Mouse (Mus musculus): ENCODE results near the gene Gm15294. TPM values are rescaled to one million over a fixed set of nuclear protein-coding genes. Genes with fewer than 3 reads are reported as not detected.

Gene Gm15294
- polyA plus RNA-seq (2015; fragmentation: Nextera tagmentation; extraction: Ambion mirVana): 0.87 TPM in 1 of 2 replicates, not detected in the other

- WGBS: 82% methylated on average over 4 of the region's 4 CpGs
- Histone ChIP-seq H3K9ac (no peak within 1 kb of the TSS), H3K4me1 (no peaks in the 10 kb centered on the region), H3K9me3 (no peaks in the 10 kb centered on the region), H3K27me3 (replicated peaks) (no peaks in the 10 kb centered on the region), H3K4me2 (no peak within 1 kb of the TSS), H3K36me3 (no peaks in the 10 kb centered on the region), H3K4me3 (replicated peaks) (no peak within 1 kb of the TSS), H3K27ac (no peak within 1 kb of the TSS)
- no peak for ATAC-seq (ENCODE audit: insufficient read depth, low FRiP score, low read depth)
These were observed at the start of gene Gm15294 for GRCm38 (mm10) chrX:141875135-141875534. Gene Gm15294, minus strand, starts transcription at chrX:141875235.

DNA sequence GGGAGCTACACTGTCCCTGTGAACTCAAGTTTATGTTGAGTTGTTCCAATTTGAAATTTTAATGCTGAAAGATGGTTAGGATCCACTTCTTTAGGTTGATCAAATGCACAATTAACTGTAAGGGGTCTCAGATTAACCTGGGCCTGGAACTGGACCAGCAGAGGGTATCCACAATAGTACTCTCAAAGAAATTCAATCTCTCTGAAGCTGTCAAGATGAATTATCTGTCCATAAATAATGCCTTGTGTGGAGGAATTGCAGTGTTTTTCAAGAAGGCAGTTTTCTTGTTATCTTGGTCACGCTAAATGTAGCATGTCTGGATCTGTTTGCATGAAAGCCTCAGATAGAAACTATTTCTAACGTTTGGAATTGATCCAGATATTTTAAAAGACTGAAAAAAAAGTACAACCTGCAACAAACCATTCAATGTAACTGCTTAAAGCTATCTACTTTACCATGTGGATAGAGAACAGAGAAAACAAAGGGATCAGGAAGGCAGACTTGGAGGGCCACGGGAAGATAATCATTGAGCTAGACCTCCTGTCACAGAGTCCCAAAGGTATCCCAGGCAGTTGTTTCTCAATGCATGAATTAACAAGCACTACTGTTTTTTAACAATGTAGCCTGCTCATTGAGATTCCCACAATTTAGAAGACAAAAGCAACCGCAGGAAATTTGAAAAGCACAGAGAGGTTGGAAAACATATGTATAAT lies 9.5 kb upstream of the Gm15294 start:
- H3K4me3 ChIP-seq (replicated peaks): no peak overlapping the region

GRCm38 (mm10) chrX:141874024-141874423 lies 1.0 kb downstream of the Gm15294 start:
- no peak for ATAC-seq (ENCODE audit: insufficient read depth, low FRiP score, low read depth)
- Histone ChIP-seq H3K36me3 (no peaks in the 10 kb centered on the region), H3K4me2 (no peak overlapping the region), H3K4me3 (replicated peaks) (no peak overlapping the region), H3K4me1 (no peaks in the 10 kb centered on the region), H3K9ac (no peak overlapping the region), H3K9me3 (no peaks in the 10 kb centered on the region), H3K27me3 (replicated peaks) (no peaks in the 10 kb centered on the region), H3K27ac (no peak overlapping the region)
- WGBS: 80% methylated on average over 11 of the region's 11 CpGs

More for the DNA sequence above, 9.5 kb upstream of the Gm15294 start:
- ATAC-seq (ENCODE audit: insufficient read depth, low FRiP score, low read depth): no peak
- 60% methylated on average over 4 of the region's 4 CpGs for WGBS
- Histone ChIP-seq H3K27ac (no peak overlapping the region), H3K4me1 (no peaks in the 10 kb centered on the region), H3K4me2 (no peak overlapping the region), H3K9me3 (no peaks in the 10 kb centered on the region), H3K36me3 (no peaks in the 10 kb centered on the region), H3K27me3 (replicated peaks) (no peaks in the 10 kb centered on the region), H3K9ac (no peak overlapping the region)

- no peak overlapping the region for H3K9ac ChIP-seq
- no peaks in the 10 kb centered on the region for H3K4me1 ChIP-seq
- no peak for ATAC-seq (ENCODE audit: insufficient read depth, low FRiP score, low read depth)
- H3K27me3 ChIP-seq (replicated peaks): no peaks in the 10 kb centered on the region
- no peaks in the 10 kb centered on the region for H3K9me3 ChIP-seq
- no peak overlapping the region for H3K4me3 ChIP-seq (replicated peaks)
- no peak overlapping the region for H3K27ac ChIP-seq
- H3K4me2 ChIP-seq: no peak overlapping the region
- no peaks in the 10 kb centered on the region for H3K36me3 ChIP-seq
- 67% methylated on average over 4 of the region's 4 CpGs for WGBS
These were observed 1.4 kb downstream of the Gm15294 start for GRCm38 (mm10) chrX:141873597-141873996.

DNA sequence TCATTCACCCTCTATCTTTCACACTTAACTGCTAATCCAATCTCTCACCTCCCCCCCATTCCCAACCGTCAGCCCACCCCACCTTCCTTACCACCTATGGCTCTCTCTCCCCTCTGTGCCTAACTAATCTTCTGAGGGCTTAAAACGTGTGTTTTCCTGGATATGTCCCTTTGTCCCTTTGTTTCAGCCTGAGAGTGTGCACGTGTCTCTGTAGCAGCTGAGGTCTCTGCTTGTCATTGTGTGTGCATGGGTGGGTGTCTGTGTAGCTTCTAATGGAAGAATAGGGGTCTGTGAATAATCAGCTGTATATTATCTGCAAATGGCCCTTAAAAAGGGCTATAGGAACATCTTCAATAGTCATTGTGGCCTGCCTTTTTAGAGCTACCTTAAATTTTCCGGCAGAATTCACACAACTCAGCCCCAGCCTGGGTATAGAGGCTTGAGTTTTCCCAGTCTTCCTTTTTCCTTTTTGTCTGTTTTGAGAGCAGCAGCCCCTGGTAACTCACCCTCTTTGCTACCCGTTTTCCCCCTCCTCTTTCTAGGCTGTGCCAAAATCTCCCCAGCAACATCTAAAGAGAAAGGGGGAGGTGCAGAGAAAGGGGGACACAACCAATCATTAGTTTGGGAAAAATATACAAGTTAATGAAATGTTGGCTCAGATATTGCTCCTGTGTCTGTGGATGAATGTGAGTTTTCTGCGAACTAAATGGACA lies 19.2 kb downstream of the Gm15294 start:
- no peak for ATAC-seq (ENCODE audit: insufficient read depth, low FRiP score, low read depth)
- H3K4me3 ChIP-seq (replicated peaks): no peak overlapping the region
- H3K9me3 ChIP-seq: no peaks in the 10 kb centered on the region
- H3K27ac ChIP-seq: no peak overlapping the region
- H3K4me2 ChIP-seq: no peak overlapping the region
- no peaks in the 10 kb centered on the region for H3K36me3 ChIP-seq
- no peaks in the 10 kb centered on the region for H3K4me1 ChIP-seq
- H3K27me3 ChIP-seq (replicated peaks): no peaks in the 10 kb centered on the region
- 38% methylated on average over 6 of the region's 6 CpGs for WGBS
- no peak overlapping the region for H3K9ac ChIP-seq

Other genes with a start within 250 kb of the Gm15294 start
- 0.26 and 0.28 TPM in 2 replicates for gene Irs4, start 150.0 kb downstream of the Gm15294 start, polyA plus RNA-seq (2015; fragmentation: Nextera tagmentation; extraction: Ambion mirVana)

All from stomach, embryonic 15.5 days (tissue).